Mouse (Mus musculus): ENCODE data around the gene Tmem181a. TPM values are rescaled to one million over a fixed set of nuclear protein-coding genes. Genes with fewer than 3 reads are reported as not detected.
"Not testable (repeated sequence)": the region's sequence is repeated elsewhere in the genome, so short reads cannot be mapped to it uniquely, and the experiment has no call there.

Tmem181a gene
- polyA plus RNA-seq, 1 experiment from 2014 or later = 58.4 TPM

DNA sequence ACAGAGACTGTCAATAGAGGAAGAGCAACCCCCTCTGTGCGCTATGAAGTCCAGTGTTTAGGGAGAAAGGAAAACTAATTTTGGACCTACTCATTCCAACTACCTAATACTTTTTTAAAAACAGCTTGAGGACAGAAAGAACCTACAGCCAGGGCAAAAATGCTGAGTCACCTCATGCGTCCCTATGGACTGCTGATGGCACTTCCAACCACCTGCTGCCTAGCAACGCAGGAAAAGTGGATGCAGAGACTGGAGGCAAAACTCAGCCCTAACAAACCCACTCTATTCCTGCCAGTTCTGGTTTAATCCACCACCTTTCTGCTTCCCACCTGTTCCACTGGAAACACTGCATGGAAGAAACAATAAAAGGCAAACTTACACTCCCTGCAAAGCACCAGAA is 56.1 kb downstream of the Tmem181a start:
- H3K27ac ChIP-seq (replicated peaks); H3K4me3 ChIP-seq; ATAC-seq (ENCODE audit: low FRiP score, low read depth); H3K4me2 ChIP-seq; H3K4me1 ChIP-seq (replicated peaks); H3K9ac ChIP-seq; H3K27me3 ChIP-seq; H3K36me3 ChIP-seq; H3K9me3 ChIP-seq: not testable (repeated sequence)
- 65% methylated on average over 3 of the region's 3 CpGs for WGBS

DNA sequence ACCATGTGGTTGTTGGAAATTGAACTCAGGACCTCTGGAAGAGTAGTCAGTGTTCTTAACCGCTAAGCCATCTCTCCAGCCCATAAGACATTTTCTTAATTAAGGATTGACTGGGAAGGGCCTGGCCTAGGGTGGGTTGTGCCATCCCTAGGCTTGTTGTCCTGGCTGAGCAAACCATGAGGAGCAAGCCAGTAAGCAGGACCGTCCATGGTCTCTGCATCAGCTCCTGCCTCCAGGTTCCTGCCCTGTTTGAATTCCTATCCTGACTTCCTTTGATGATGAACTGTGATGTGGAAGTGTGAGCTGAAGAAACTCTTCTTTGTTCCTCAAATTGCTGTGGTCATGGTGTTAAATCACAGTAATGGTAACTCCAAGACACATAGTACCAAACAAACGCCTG is 57.8 kb downstream of the Tmem181a start:
- H3K4me3 ChIP-seq; ATAC-seq (ENCODE audit: low FRiP score, low read depth); H3K4me1 ChIP-seq (replicated peaks); H3K4me2 ChIP-seq; H3K27ac ChIP-seq (replicated peaks); H3K9me3 ChIP-seq; H3K9ac ChIP-seq; H3K36me3 ChIP-seq; H3K27me3 ChIP-seq: not testable (repeated sequence)
- WGBS = 76% methylated on average over 2 of the region's 3 CpGs

GRCm38 (mm10) chr17:6315706-6316105 is 59.0 kb downstream of the Tmem181a start:
- not testable (repeated sequence) for H3K4me1 ChIP-seq (replicated peaks); H3K4me3 ChIP-seq; H3K9me3 ChIP-seq; ATAC-seq (ENCODE audit: low FRiP score, low read depth); H3K27ac ChIP-seq (replicated peaks); H3K9ac ChIP-seq; H3K36me3 ChIP-seq; H3K27me3 ChIP-seq
- 28% methylated on average over 3 of the region's 4 CpGs for WGBS
- peak overlapping the region; percentile 60; the same call in 1 of the 2 replicates for H3K4me2 ChIP-seq

DNA sequence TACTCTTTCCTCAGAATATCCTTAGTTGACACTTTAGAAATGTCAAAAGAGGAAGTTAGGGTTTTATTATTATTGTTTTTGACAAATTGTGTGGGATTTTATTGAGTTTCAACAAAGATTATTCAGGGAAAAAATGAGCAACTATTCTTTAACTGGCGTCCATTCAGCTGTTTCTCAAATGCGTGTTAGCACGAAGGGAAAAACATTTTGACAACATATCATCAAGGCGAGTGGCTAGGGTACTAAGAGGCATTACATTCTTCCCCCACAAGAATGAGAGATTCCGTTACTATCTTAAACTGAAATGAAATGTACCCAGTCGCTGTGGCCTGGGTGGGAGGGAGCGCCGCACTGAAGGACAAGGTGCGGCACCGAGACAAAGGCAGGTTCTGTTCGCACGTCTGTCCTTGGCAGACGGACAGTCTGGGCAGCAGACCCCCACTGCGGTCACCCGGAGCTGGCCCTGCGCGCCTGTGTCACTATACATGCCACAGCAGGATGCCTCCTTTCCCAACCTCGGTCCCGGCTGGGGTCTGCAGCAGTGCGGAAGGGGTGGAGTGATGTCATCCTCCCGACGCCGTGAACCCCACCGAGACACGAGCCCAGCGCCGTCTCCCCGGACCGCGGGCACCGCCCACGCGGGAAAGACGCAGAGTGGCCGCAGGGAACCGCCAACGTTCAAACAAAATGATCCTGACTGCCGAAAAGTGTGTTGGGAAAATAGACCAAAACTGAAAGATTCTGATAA is 59.9 kb downstream of the Tmem181a start:
- Histone ChIP-seq H3K4me2 (peak overlapping the region; percentile 60), H3K4me3 (peak overlapping the region; percentile 44), H3K27ac (replicated peaks) (peak overlapping the region; percentile 84), H3K9ac (peak overlapping the region; percentile 55)
- not testable (repeated sequence) for H3K4me1 ChIP-seq (replicated peaks); H3K27me3 ChIP-seq; H3K9me3 ChIP-seq; H3K36me3 ChIP-seq
- peak; percentile 53 for ATAC-seq (ENCODE audit: low FRiP score, low read depth)
- 2% methylated on average over 38 of the region's 38 CpGs for WGBS

DNA sequence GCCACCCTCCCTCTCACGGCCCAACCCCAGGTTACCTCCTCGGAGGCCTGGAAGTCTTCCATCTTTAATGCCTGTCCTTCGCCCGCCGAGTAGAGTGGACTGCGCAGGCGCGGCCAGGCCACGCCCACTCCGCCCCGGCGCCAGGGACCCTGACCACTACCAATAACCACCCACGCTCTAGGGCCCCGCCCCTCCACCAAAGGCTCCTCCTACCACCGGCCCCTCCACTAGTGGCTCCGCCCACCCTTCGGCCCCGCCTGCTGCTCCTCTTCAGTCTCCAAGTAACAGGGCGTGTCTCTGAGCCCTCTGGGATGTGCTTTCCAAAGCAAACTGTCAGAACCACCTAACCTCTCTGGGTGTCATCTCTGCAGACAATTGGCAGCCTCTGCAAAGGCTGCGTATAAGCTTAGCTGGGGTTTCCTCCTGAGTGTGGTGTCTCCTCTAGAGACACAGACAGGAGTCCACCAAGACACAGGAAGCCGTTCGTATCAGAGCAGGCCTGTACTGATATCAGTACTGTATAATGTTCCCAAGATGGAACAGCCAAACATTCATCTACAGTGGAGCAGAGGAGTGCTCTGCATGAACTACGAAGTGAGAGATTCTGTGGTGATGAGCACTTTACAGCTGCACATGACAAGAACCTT is 60.8 kb downstream of the Tmem181a start, which contains the start of gene Dynlt1a:
Gene Dynlt1a (minus strand): TSS at position 162 of the 647 bp plus-strand sequence.
- H3K4me1 ChIP-seq (replicated peaks); H3K36me3 ChIP-seq; H3K9me3 ChIP-seq; H3K27me3 ChIP-seq: not testable (repeated sequence)
- Histone ChIP-seq H3K9ac (peak within 1 kb of the TSS; percentile 55), H3K27ac (replicated peaks) (peak within 1 kb of the TSS; percentile 84), H3K4me2 (peak within 1 kb of the TSS; percentile 60), H3K4me3 (peak within 1 kb of the TSS; percentile 44)
- peak; percentile 86 for ATAC-seq (ENCODE audit: low FRiP score, low read depth)
- WGBS = 7% methylated on average over 23 of the region's 23 CpGs

DNA sequence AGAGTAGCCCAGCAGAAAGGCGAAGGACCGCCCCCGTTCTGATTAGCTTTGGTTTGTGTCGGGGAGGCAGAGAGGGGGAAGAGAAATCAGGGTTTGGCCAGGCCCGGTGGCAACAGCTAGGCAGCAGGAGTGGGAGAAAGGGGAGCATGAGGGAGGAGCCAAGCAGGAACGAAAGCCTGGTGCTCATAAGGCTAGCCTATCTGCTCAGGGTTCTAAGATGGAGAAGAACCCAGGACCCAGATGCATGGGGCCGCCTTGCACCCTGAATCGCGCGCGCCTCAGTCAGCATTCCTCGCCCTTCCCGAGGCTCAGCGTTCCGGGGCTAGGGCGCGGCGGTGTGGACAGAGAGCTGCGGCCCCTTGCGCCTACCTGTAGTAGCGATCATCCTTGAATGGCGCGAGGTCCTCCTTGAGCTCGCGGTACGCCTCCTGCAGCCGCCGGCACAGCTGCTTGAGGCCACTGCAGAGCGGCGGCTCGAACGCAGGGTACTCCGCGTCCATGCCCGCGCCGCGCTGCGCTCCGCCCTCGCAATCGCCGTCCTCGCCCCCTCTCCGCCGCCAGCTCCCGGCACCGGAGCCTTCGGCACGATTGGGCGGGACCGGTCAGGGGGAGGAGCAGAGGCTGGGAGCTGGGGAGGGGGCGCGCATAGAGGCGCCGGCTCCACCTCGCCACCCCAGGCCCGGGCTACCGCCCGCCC is 64.6 kb downstream of the Tmem181a start:
- ATAC-seq (ENCODE audit: low FRiP score, low read depth) = peak; percentile 84
- H3K27ac ChIP-seq (replicated peaks); H3K9me3 ChIP-seq; H3K4me1 ChIP-seq (replicated peaks); H3K27me3 ChIP-seq; H3K9ac ChIP-seq; H3K36me3 ChIP-seq: not testable (repeated sequence)
- peak overlapping the region; percentile 52 for H3K4me2 ChIP-seq
- 3% methylated on average over 6 of the region's 60 CpGs for WGBS
- peak overlapping the region; percentile 38 for H3K4me3 ChIP-seq

DNA sequence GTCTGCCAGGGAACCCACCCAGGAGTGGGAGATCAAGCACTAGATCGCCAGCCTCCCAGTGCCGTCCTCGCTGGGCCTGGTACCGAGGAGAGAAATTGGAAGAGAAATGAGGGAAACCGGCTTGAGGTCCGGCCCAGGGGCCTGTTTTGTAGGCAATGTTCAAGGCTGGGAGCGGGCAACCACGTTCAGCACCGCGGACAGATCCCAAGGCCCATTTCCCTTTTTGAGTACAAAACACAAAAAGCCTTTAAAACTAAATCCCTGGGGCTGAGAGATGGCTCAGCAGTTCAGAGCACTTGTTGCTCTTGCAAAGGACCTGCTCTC is 65.1 kb downstream of the Tmem181a start:
- not testable (repeated sequence) for H3K36me3 ChIP-seq; H3K27ac ChIP-seq (replicated peaks); H3K9ac ChIP-seq; H3K27me3 ChIP-seq; H3K4me3 ChIP-seq; ATAC-seq (ENCODE audit: low FRiP score, low read depth); H3K9me3 ChIP-seq; H3K4me2 ChIP-seq; H3K4me1 ChIP-seq (replicated peaks)
- no CpG with 5 or more reads among the region's 10 CpGs for WGBS

GRCm38 (mm10) chr17:6325021-6325420 is 68.4 kb downstream of the Tmem181a start:
- H3K27ac ChIP-seq (replicated peaks); H3K36me3 ChIP-seq; H3K27me3 ChIP-seq; H3K9me3 ChIP-seq; H3K4me1 ChIP-seq (replicated peaks); ATAC-seq (ENCODE audit: low FRiP score, low read depth); H3K4me3 ChIP-seq; H3K9ac ChIP-seq; H3K4me2 ChIP-seq: not testable (repeated sequence)
- 56% methylated on average over 10 of the region's 10 CpGs for WGBS

DNA sequence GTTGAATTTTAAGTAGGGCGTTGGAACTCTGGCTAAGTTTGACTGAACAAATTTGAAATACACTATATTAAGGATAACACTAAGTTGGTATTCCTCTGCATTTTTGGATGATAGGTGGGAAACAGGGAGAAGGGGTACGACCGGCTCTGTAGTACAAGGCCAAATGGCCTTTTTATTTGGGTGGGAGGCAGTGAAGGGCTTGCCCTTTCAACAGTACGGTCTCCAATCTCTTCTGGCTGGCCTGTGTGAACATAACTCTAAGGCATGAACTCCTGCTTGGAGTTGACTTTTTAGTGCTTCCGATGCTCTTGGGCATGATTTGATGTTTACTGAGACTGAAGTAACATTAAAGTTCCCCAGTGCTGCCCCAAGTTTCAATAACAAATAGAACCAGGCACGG is 68.9 kb downstream of the Tmem181a start:
- H3K4me1 ChIP-seq (replicated peaks); ATAC-seq (ENCODE audit: low FRiP score, low read depth); H3K4me3 ChIP-seq: not testable (repeated sequence)

DNA sequence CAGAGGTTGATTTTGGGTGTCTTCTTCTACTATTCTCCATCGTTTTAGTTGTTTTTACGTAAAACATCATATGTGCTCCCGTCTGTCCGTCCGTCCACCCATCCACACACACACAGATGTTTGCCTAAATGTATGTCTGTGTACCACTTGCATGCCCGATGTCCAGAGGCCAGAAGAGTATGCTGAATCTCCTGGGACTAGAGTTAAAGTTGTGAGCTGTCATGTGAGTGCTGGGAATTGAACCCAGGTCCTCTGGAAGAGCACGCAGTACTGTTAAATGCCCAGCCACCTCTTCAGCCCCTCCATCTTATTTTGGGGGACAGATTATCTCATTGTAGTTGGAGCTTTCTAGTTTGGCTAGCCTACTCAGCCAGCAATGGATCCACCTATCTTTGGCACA is 70.9 kb downstream of the Tmem181a start:
- H3K27ac ChIP-seq (replicated peaks); H3K4me1 ChIP-seq (replicated peaks); H3K4me2 ChIP-seq; H3K4me3 ChIP-seq; H3K9me3 ChIP-seq; H3K36me3 ChIP-seq; ATAC-seq (ENCODE audit: low FRiP score, low read depth); H3K9ac ChIP-seq; H3K27me3 ChIP-seq: not testable (repeated sequence)
- 95% methylated on average over 7 of the region's 7 CpGs for WGBS

More for the DNA sequence above, 68.9 kb downstream of the Tmem181a start:
- H3K4me2 ChIP-seq; H3K9ac ChIP-seq; H3K27ac ChIP-seq (replicated peaks); H3K36me3 ChIP-seq; H3K9me3 ChIP-seq; H3K27me3 ChIP-seq: not testable (repeated sequence)
- 64% methylated on average over 6 of the region's 6 CpGs for WGBS

- H3K4me2 ChIP-seq; H3K27ac ChIP-seq (replicated peaks); H3K4me1 ChIP-seq (replicated peaks); H3K4me3 ChIP-seq; H3K36me3 ChIP-seq; H3K27me3 ChIP-seq; H3K9ac ChIP-seq; H3K9me3 ChIP-seq; ATAC-seq (ENCODE audit: low FRiP score, low read depth): not testable (repeated sequence)
- WGBS = 75% methylated on average over 4 of the region's 4 CpGs
These were observed 72.3 kb downstream of the Tmem181a start for GRCm38 (mm10) chr17:6328997-6329396.

DNA sequence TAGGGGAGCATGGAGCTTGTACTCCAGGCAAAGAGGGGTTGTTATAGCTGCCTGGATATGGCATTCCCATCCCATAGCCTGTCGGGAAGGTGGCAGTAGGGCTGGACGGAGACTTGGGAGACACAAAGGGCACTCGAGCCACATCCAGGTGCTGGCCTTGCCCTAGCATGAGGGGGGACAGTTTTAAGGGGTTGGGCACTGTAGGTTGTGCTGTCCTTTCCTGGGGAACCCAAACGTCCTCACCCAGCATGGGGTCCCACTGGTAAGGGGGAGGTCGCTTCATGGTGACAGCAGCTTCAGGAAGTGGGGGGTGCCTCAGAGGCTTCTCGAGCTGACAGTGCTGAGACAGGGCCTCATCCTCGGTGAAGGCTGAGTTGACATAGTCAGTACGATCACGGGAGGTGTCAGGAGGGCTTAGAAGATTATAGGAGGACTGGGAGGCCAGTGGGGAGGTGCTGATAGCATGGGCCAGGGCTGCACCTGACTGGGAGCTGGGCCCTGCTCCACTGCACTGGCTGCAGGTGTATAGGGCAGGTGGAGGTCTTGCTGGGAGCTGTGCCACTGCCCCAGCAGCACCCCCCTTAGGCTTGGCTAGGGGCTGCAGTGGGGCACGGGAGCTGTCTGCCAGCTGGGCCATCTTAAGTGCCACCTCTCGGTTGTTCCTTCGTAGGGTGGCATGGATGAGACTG is 86.1 kb downstream of the Tmem181a start:
- H3K27me3 ChIP-seq; H3K4me1 ChIP-seq (replicated peaks); H3K9me3 ChIP-seq; H3K4me2 ChIP-seq; H3K4me3 ChIP-seq; H3K27ac ChIP-seq (replicated peaks); H3K9ac ChIP-seq; H3K36me3 ChIP-seq: not testable (repeated sequence)
- 100% methylated on average over 1 of the region's 12 CpGs for WGBS
- peak; percentile 68; the same call in 1 of the 2 replicates for ATAC-seq (ENCODE audit: low FRiP score, low read depth)
